Mouse (Mus musculus) hindbrain, embryonic 15.5 days (tissue): ENCODE data around the gene Slc13a2. TPM values are rescaled to one million over a fixed set of nuclear protein-coding genes. Genes with fewer than 3 reads are reported as not detected.

ENCODE experiments used
- ATAC-seq: fragments of 200-750 bp; cut with Nextera tagmentation; 2 replicates; pipeline ENCODE4 v1.8.0; 2017; ENCODE audit warnings: low read depth, moderate number of reproducible peaks, moderate TSS enrichment; ENCODE audit not compliant: low FRiP score
- H3K27ac ChIP-seq: fragments of 300-500 bp; sonication (generic); replicated peaks from 2 replicates; pipeline ENCODE4 v1.5.1; 2015; ENCODE audit warnings: mild to moderate bottlenecking, inconsistent platforms
- H3K27me3 ChIP-seq: fragments of 300-500 bp; sonication (generic); 2 replicates; pipeline ENCODE4 v1.6.1; 2015; ENCODE audit warnings: control low read depth, inconsistent platforms
- H3K36me3 ChIP-seq: fragments of 300-500 bp; sonication (generic); 2 replicates; pipeline ENCODE4 v1.6.1; 2015; ENCODE audit warnings: control low read depth, inconsistent platforms
- H3K4me1 ChIP-seq: fragments of 300-500 bp; sonication (generic); replicated peaks from 2 replicates; pipeline ENCODE4 v1.6.1; 2015; ENCODE audit warnings: control low read depth, inconsistent platforms
- H3K4me2 ChIP-seq: fragments of 300-500 bp; sonication (generic); 2 replicates; pipeline ENCODE4 v1.6.1; 2015; ENCODE audit warnings: moderate library complexity, mild to moderate bottlenecking, inconsistent platforms
- H3K4me3 ChIP-seq: fragments of 300-500 bp; sonication (generic); 2 replicates; pipeline ENCODE4 v1.5.1; 2015; ENCODE audit warnings: mild to moderate bottlenecking, inconsistent platforms
- H3K9ac ChIP-seq: fragments of 300-500 bp; sonication (generic); 2 replicates; pipeline ENCODE4 v1.6.1; 2015; ENCODE audit warnings: inconsistent platforms
- H3K9me3 ChIP-seq: fragments of 300-500 bp; sonication (generic); 2 replicates; pipeline ENCODE4 v1.6.1; 2016; ENCODE audit warnings: control low read depth, inconsistent platforms
- WGBS: fragments of 180-500 bp; shearing (Covaris S2); methylation state at CpG from one replicate; pipeline ENCODE4 v1.1.7; 2015; 5-methylcytosine and 5-hydroxymethylcytosine counted together
- polyA plus RNA-seq: library from polyadenylated mRNA; unstranded; fragments of >200 nt; fragmentation: Nextera tagmentation; extraction: Ambion mirVana; gene quantifications from 2 replicates; pipeline ENCODE4 v1.2.1, GENCODE M21; 2015

The Slc13a2 gene
- polyA plus RNA-seq, 1 experiment from 2014 or later = not detected

DNA sequence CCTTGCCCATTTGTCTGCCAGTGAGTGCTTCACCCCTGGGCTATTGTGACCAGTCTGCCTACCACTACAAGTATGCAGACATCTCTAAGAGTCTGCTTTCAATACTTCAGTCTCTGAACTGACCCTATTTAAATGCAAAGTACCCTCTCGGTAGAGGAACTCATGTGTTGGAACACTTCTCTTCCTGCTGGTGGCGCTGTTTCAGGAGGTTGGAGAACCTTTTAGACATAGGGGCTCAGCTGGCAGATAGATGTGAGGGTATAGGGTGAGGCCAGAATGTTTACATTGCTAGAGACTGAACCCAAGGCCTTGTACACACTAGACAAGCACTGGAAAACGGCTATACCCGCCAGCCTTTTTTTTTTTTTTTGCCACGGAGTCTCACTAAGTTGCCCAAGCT, 6.3 kb upstream of the Slc13a2 start:
- WGBS = 74% methylated on average over 5 of the region's 5 CpGs

DNA sequence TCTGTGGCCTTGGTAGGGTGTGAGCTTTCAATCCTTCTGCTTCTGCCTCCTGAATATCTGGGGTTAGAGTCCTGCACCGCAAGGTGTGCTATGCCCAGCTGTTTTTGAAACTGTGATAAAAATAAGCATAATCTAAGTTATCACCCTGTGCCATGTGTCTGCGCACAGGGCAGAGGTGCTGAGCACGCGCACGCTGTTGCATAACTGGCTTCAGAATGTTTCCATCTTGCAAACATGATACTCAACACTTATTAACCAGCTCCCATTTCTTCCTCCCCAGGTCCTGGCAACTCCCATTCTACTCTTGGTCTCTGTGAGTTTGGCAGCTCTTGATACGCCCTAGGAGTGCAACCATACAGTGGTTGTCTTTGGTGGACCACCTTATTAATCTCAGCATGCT, 5.6 kb upstream of the Slc13a2 start:
- no peaks in the 10 kb centered on the region for H3K36me3 ChIP-seq
- no peak for ATAC-seq
- no peaks in the 10 kb centered on the region for H3K27me3 ChIP-seq
- H3K9ac ChIP-seq = no peak overlapping the region
- no peaks in the 10 kb centered on the region for H3K4me1 ChIP-seq
- WGBS = 95% methylated on average over 6 of the region's 6 CpGs
- no peak overlapping the region for H3K4me3 ChIP-seq
- H3K4me2 ChIP-seq = no peak overlapping the region
- H3K27ac ChIP-seq = no peak overlapping the region
- no peaks in the 10 kb centered on the region for H3K9me3 ChIP-seq

More for the DNA sequence above, 6.3 kb upstream of the Slc13a2 start:
- ATAC-seq = no peak
- Histone ChIP-seq H3K27ac (no peak overlapping the region), H3K9me3 (no peaks in the 10 kb centered on the region), H3K36me3 (no peaks in the 10 kb centered on the region), H3K4me3 (no peak overlapping the region), H3K27me3 (no peaks in the 10 kb centered on the region), H3K9ac (no peak overlapping the region), H3K4me1 (no peaks in the 10 kb centered on the region), H3K4me2 (no peak overlapping the region)

DNA sequence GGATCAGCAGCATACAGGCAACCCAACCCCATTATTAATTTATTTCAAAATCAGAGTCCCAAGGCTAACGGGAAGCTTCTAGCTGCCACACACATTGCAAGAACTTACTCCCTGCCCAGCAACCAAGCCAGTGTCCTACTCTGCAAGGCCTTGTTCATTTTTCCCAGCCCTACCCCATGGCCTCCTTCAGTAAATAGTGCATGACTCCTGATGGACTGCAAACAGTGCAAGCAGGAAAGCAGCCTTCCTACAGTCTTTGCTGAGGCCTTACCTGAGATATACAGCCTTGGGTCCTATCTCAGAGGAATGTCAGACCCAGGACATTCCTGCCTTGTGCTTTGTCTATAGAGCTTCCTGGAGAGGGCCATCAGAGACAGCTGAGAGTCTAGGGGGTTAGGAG, 3.6 kb upstream of the Slc13a2 start:
- Histone ChIP-seq H3K27ac (no peak overlapping the region), H3K9me3 (no peaks in the 10 kb centered on the region), H3K4me1 (no peaks in the 10 kb centered on the region), H3K36me3 (no peaks in the 10 kb centered on the region), H3K4me3 (no peak overlapping the region), H3K27me3 (no peaks in the 10 kb centered on the region), H3K9ac (no peak overlapping the region), H3K4me2 (no peak overlapping the region)
- no peak for ATAC-seq
- WGBS = 90% methylated on average over 1 of the region's 1 CpGs

DNA sequence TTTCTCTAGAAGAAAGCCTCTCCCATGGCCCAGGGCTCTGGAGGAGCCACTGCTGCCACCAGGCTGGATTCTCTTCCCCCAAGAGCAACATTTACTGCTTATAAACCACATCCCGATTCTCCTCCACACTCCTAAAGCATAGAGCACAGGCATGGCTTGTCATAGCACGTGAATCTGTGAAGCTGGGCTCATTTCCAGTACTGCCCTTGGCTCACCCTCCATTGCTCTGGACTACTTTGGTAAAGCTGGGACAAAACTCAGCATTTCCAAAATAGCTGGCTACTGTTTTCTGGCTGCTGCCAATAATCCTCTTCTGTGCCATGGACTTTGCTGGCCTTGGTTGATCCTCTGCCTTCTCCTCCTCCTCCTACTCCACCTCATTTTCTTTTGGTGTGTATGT, 2.3 kb upstream of the Slc13a2 start:
- Histone ChIP-seq H3K9me3 (no peaks in the 10 kb centered on the region), H3K36me3 (no peaks in the 10 kb centered on the region), H3K4me2 (no peak overlapping the region), H3K4me1 (no peaks in the 10 kb centered on the region), H3K27ac (no peak overlapping the region), H3K9ac (no peak overlapping the region), H3K4me3 (no peak overlapping the region), H3K27me3 (no peaks in the 10 kb centered on the region)
- no peak for ATAC-seq
- 65% methylated on average over 2 of the region's 2 CpGs for WGBS

DNA sequence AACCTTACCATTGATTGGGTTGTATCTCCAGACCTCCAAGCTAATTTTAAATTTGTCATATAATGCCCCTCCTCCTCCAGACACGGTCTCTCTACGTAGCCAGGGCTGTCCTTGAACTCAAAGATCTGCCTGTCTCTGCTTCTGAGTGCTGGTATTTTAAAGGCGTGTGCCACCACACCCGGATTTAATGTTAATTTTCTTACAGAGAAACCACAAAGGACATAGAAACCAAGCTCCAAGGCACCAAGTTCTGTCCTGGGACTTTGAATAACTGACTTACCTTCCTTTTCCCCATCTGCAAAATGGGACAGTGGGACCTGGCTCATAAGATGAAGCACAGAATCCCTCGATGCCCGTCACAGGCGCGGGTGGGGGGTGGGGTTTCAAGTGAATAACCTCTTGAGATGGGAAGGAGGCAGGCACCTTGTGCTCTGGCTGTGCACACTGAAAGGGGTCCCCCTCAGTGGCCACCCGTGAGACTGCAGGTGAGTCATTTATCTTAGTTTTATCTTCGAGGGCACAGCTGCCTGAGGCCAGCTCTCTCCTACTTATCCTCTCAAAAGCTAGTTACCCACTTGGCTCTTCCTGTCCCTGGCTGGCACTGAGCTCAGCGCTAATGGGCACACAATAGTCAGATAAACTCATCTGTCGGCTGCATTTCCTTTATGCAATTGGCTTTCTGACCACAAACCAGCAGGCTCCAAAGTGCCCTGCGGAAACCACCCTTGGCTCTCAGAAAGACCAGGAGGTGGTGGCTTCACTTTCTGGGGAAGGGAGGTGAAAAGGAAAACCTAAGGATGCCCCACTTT, 612 bp downstream of the Slc13a2 start:
- H3K4me2 ChIP-seq = no peak overlapping the region
- no peaks in the 10 kb centered on the region for H3K36me3 ChIP-seq
- no peak overlapping the region for H3K4me3 ChIP-seq
- no peaks in the 10 kb centered on the region for H3K27me3 ChIP-seq
- WGBS = 66% methylated on average over 13 of the region's 13 CpGs
- no peaks in the 10 kb centered on the region for H3K4me1 ChIP-seq
- no peak overlapping the region for H3K27ac ChIP-seq
- H3K9me3 ChIP-seq = no peaks in the 10 kb centered on the region
- ATAC-seq = no peak
- H3K9ac ChIP-seq = no peak overlapping the region

DNA sequence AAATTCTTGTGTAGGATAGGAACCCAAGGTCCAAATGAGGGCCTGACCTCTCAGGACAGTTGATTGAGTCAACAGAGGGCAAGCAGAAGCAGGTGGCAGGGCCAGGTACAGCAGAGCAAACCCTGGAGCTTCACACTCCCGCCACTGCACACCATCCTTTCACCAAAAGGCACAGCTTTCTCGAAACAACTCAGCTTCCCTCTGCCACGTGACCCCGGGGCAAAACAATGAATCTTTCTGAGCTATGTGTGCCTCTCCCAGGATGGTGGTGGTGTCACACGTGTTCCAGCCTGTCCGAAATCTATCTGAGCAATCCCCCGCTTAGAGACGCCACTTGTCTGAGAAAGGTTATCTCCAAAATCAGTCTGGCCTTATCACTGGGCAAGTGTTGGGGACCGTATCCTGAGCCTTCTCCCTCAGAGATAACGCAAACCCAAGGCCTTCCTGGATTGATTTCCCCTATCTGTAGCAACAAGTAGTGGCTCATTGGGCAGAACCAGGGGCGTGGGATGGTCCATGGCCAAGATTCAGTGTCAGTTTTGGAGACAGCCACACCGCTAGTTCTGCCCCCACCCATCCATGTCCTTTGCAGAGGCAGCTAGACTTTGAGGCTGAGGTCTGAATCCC, 1.6 kb downstream of the Slc13a2 start:
- Histone ChIP-seq H3K4me2 (no peak overlapping the region), H3K9ac (no peak overlapping the region), H3K27ac (no peak overlapping the region), H3K27me3 (no peaks in the 10 kb centered on the region), H3K4me1 (no peaks in the 10 kb centered on the region), H3K9me3 (no peaks in the 10 kb centered on the region), H3K36me3 (no peaks in the 10 kb centered on the region), H3K4me3 (no peak overlapping the region)
- 86% methylated on average over 12 of the region's 12 CpGs for WGBS
- no peak for ATAC-seq

DNA sequence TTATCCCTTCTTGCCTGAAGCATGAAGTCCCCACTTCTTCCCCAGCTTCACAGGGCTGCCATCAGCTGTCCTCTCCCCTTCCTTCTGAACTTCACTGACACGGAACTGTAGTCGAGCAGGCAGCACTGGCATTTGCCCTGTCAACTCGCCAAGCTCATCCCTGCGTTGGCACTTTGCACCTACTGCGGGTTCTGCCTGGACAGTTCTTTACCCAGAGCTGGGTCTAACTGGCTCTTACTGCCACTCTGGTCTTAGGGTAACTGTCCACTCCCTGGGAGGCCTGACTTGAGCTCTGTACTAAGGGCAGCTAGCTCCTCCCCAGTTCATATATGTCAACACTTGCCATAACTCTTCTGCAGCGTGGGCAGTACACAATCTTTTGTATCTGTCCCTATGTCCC, 5.2 kb downstream of the Slc13a2 start:
- H3K4me3 ChIP-seq = no peak overlapping the region
- ATAC-seq = no peak
- H3K9ac ChIP-seq = no peak overlapping the region
- 88% methylated on average over 6 of the region's 6 CpGs for WGBS
- no peak overlapping the region for H3K4me2 ChIP-seq
- no peaks in the 10 kb centered on the region for H3K9me3 ChIP-seq
- H3K27me3 ChIP-seq = no peaks in the 10 kb centered on the region
- H3K27ac ChIP-seq = no peak overlapping the region
- H3K36me3 ChIP-seq = no peaks in the 10 kb centered on the region
- no peaks in the 10 kb centered on the region for H3K4me1 ChIP-seq

DNA sequence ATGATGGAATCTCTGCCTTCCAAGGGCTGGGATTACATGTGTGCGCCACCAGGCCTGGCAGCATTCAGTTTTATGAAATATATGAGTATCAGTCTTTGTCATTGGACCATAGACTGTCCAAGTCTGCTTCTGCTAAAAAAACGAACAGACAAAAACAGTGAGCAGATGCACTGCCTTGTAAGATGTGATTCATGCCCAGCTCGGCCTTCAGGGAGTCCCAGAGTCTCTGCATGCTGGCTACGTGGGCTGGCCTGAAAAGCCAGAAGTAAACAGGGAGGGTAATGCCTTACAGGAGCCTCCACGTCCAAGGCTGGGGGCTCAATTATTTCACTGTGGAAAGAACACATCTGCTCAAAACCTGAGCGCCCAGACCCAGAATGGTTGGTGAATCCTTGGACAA, 9.2 kb downstream of the Slc13a2 start:
- WGBS = 71% methylated on average over 6 of the region's 6 CpGs
- H3K9me3 ChIP-seq = no peaks in the 10 kb centered on the region
- no peak for ATAC-seq
- H3K27me3 ChIP-seq = no peaks in the 10 kb centered on the region
- no peak overlapping the region for H3K9ac ChIP-seq
- H3K4me1 ChIP-seq = no peaks in the 10 kb centered on the region
- H3K4me3 ChIP-seq = no peak overlapping the region
- H3K4me2 ChIP-seq = no peak overlapping the region
- no peak overlapping the region for H3K27ac ChIP-seq
- no peaks in the 10 kb centered on the region for H3K36me3 ChIP-seq

DNA sequence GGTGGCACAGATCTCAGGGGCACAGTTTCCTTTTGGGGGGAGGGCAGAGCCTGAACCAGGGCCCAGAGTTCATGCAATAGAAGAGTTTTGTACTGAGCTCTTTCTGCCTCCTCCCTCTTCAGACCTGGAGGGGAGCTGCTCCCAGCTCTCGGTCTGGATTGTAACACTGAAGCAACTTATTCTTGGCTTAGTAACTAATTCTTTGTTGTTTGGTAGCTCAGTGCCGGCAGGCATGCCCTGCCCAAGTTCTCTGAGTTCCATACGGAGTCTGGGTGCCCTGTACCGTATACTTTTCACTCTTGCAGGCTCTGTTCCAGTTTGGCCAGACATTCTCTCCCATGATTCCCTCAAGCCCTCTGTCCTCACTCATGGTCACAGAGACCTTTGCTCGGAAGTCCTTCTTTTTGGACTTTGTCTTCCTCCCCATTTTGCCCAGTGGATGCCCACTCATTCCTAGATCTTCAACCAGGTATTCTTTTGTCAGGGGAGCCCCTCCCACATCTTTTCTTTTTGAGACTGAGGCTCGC, 9.6 kb downstream of the Slc13a2 start:
- H3K4me2 ChIP-seq = no peak overlapping the region
- no peak overlapping the region for H3K9ac ChIP-seq
- WGBS = 65% methylated on average over 6 of the region's 6 CpGs
- no peak for ATAC-seq
- no peaks in the 10 kb centered on the region for H3K9me3 ChIP-seq
- H3K36me3 ChIP-seq = no peaks in the 10 kb centered on the region
- no peaks in the 10 kb centered on the region for H3K4me1 ChIP-seq
- no peaks in the 10 kb centered on the region for H3K27me3 ChIP-seq
- H3K27ac ChIP-seq = peak overlapping the region; percentile 34
- H3K4me3 ChIP-seq = no peak overlapping the region

DNA sequence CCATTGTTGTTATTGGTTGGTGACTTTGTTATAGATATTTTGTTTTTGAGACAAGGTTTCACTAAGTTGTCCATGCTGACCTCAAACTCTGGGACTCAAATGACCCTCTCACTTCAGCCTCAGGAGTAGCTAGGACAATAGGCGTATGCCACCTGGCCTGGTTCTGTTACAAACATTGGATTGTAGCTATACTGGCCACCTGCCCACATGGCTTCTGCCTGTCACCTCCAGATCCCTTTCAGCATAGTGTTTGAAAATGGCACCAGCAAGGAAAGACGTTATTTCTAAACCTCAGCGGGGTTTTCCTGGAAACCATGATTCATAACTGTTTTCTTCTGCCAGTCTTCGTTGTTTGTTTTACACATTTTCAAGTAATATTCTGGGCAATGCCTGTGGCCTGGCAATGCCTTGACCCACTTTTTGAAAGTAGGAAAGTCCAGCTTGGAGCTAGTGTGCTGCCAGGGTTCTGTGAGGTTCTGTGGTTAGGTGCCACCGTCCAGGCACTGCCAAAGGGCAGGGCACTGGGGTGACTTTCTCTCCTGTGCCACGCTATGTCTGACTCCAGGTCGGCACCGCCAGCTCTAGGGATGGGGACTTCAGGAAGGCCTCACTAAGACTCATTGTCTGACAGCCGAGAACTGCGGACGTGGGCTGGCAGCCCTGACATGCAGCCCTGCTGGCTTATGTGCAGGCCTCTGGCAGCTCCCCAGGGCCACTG, 10.3 kb downstream of the Slc13a2 start:
- Histone ChIP-seq H3K4me1 (no peaks in the 10 kb centered on the region), H3K27ac (peak overlapping the region; percentile 34), H3K36me3 (no peaks in the 10 kb centered on the region), H3K4me3 (no peak overlapping the region), H3K27me3 (no peaks in the 10 kb centered on the region), H3K9ac (no peak overlapping the region), H3K9me3 (no peaks in the 10 kb centered on the region), H3K4me2 (no peak overlapping the region)
- ATAC-seq = no peak
- 74% methylated on average over 11 of the region's 11 CpGs for WGBS

DNA sequence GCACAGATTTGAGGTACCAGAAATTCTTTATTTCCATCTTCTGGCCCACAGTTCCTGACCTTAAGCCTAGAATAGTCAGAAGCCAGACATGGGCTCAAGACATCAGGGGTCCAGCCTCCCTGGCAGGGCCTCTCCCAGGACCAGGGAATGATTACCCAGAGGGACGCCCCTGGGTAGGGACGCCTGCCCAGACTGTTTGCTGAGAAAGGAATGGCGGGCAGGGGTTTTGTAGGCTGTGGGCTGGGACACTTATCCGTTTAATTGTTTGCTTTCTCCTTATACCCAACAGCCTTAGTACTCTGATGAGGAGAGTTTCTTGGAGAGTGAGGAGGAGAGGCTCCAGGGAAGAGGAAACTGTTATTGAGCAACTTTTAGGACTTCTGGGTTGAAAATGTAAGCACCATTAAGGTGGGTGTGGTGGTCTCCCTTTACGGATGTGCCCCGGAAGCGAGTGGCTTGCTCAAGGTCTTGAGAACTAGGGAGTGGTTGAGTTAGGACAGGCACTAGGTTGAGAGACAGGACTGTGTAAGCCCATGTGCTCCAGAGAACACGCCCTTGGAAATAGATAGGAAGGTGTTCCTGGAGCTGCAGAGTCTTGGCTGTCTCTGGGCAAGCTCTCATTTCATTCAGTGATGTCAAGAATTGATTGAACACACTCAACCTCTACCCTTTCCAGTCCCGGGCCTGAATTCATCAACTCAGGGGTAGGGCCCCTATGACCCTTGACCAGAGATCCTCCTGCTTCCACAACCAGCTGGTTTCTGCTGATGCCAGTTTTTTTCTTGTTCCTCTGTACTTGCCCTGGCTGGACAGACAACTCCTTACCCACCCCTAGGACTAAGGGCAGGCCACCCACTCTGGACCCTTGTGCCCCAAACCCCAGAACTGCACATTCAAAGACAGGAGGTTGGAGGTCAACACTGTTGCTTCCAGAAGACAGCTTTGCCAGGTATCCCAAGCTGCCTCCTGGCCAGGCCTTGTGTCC, 13.5 kb downstream of the Slc13a2 start:
- no peaks in the 10 kb centered on the region for H3K36me3 ChIP-seq
- no peaks in the 10 kb centered on the region for H3K9me3 ChIP-seq
- H3K4me3 ChIP-seq = no peak overlapping the region
- H3K27me3 ChIP-seq = no peaks in the 10 kb centered on the region
- 86% methylated on average over 9 of the region's 9 CpGs for WGBS
- H3K27ac ChIP-seq = no peak overlapping the region
- no peak for ATAC-seq
- no peak overlapping the region for H3K4me2 ChIP-seq
- no peak overlapping the region for H3K9ac ChIP-seq
- H3K4me1 ChIP-seq = no peaks in the 10 kb centered on the region
